Mouse (Mus musculus) c-Kit-positive CD71-positive TER-119-positive erythroid progenitor cells, embryonic 14.5 days (primary cell): Measurements from ENCODE around the gene Gpr146.

Source experiments
- DNase-seq: peaks from one replicate; pipeline ENCODE4 v3.0.0-alpha.2; 2013; ENCODE audit warnings: low spot score

Gene Gpr146

DNA sequence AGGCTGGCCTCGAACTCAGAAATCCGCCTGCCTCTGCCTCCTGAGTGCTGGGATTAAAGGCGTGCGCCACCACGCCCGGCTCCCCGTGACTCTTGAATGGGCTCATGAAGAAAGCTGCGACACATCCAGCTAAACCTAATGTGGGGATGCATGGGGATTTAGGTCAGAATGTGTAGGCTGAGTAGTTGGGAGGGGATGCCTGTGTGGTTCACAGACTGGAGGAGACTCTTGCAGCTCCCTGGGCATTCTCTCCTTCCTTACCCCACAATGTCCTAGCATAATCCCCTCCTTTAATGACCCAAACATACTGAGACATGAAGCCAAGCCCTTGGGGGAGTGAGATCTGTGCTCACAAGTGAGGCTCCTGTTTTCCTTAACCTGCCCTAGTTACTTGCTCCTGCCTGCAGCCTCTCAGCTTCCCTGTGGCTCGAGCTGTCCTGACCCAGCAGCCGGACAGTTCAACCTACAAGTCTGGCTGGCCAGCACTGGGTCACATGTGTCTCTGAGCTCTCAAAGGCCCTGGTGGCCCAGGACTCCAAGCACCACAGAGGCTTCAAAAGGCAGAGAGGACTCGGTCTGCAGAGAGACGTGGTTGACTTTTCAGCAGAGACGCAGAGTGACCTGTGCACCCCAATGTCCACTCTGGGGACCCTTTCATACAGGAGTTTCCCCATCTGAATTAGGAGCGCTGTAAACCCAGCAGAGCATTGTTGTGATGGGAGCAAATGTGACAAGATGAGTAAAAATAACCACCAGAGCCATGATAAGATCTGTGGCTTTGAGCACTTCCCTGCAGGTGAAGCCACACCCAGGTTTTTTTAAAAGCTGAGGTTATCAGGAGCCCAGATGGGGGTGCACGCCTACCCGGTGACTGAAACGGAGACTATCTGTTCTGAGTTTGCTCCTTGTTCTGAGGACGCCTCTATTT, 4.4 kb downstream of the Gpr146 start:
- DNase-seq, result peak; percentile 87

DNA sequence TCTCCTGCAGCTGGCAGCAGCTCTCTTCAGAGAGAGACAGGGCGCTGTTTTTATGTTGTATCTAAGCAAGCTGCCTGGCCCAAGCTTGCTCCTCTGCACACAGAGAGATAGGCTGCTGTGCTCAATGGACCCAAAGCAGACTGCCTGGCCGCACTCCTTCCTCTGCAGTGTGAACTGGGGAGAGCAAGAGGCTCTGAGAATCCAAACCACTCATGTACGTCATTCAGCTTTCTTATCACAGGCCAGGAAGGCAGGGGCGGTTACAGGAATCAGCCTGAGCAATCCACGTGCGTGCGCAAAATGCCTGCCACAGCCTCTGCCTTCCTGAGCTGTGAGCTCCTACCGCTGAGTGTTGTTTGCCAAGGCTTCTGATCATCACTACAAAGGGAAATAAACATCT, 5.3 kb downstream of the Gpr146 start:
- peak; percentile 86 for DNase-seq

DNA sequence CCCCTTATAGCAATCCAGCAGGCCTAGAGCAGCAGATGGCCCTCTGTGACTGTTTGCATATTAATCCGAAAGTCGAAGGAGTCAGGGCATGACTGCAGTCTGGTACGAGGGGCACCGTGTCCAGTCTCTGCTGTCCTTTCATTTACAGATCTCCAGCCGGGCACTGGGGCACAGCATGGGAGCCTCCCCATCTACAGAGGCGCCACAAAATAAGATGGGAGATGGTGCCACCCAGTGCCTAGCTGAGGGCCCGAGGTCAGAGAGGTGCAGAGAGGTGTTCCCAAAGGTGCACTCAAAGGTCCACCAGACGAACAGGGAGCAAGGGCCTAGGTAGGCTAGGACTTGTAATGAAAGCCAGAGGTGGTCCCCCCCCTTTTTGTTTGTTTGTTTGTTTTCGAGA, 5.7 kb downstream of the Gpr146 start:
- DNase-seq, result no peak

DNA sequence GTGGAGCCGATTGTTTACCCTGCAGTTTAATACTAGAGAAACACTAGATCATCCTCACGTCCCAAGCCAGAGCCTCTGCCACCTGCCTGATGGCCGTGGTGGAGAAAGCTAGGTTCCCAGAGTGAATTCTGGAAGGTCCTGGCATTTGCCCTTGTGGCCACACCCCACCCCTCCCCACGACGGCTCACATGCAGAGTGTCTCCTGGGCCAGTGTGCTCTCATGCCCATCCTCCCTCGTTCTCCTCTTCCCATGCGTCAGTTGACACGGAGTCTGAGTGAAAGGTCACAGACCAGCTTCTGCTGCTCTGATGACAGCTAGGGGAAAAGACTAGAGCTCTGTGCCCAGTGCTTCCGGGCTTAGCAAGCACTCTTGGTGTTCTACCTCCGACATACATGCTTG, 7.0 kb downstream of the Gpr146 start:
- no peak for DNase-seq

DNA sequence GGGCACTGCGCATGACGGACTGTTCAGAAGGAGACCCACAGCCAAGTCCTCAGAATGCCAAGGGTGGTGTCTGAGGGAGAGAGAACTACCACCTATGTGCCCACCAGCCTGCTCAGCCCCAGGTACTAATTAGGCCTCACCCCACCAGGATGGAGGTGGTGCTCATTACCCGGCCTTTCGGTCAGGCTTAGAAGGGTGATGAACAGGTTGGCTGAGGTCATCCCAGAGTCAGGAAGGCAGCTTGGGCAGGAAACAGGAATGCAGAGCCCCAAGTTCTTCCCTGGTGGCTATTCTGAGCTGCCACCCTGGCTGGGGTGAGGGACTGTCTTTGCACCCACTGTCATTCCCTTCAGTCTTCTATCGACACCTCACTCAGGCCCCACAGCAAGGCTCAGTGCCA, 8.6 kb downstream of the Gpr146 start:
- no peak for DNase-seq

DNA sequence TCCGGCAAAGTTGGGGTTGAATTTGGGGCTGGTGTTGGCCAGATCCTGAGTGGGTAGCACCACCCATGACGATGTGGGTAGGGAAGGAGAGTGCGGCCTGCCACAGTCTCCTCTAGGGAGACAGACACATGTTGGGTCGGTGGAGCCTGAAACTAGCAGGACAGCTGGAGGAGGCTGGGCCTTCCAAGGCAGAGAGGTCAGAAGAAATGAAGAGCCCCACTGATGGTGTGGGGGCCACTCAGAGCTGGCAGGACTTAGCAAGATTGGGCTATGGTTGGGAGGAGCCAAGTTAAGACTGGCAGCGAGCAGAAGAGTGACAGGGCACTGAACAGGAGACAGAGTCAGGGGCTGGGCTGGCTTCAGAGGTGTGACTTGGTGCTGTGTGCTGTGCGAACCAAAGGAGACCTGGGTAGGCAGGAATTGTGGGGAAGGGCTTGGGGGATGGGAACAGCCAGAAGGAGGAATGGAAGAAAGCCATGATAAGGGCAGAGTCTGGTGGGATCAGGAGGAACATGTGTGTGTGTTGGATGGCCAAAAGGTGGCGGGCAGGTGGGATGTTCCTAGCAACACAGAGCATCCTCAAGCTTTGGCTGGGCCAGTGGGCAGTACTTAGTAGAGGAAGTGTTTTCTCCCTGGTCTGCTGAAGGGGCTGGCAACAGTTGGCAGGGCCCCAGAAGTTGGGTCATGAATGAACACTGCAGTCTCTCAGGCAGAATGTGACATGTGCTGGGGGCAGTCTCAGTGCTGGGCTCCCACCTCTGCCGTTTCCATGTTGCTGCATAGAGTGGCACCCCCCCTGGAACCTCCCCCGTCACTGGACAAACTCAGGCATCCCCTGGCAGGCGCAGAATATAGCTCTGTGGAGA, 10.1 kb downstream of the Gpr146 start:
- DNase-seq, result no peak

DNA sequence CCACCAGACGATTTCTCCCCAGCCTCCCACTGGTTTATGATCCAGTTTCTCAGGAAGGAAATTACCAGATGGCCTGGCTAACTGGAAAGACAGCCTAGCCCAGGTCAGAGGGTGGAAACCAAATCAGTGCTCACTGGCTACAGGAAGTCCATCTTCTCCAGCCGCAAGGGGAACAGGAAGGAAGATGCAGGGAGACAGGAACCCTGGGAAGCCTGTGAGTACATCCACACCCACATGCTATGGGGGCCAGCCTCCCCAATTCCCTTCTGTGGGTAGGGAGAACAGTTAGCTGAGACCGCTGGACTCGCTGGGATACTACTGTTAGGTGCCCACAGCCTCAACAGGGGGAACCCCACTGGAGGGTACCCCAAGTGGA, 10.7 kb downstream of the Gpr146 start:
- DNase-seq, result no peak

DNA sequence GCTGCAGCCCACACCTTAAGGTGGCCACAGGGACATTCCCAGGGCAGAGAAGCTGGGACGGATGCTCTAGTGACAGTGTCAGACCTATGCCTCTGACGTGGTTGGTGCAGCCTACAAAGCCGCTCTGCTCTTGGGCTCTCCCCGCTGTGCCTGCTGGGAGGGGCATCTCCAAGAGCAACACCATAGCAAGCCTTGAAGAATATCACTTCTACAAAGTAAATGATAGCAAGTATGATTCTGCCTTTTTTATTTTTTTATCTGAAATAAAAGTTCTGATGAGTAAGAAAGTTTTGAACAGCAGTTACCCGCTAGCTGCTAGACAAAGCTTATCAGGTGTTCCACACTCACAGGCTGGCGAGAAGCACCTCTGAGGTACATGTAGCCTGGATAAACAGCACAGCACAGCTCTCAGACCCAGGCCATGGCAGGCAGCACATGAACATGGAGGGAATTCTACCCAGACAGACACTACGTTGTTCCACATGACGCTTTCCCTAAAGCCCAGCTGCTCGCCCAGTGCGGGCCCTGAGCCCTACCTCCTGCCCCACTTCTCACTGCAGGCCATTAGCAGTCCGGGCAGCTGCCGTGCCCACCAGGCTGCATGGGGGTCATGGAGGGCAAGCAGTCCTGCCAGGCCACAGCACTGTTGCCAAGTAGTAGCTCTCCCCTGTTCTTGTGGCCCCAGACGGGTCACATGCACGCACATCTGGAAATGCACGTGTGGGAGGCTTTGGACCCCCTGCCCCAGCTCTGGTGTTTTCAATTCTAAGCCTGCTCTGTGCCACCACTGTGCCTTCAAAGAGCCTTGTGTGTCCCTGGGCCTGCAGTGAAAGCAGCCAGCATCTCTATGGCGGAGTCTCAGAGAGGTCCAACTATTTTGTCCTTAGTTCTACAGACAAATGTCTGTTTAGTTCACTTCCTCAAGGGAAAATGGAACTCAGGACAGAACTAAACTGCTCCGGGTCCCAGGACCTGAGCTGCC, 11.5 kb downstream of the Gpr146 start:
- peak; percentile 76 for DNase-seq

DNA sequence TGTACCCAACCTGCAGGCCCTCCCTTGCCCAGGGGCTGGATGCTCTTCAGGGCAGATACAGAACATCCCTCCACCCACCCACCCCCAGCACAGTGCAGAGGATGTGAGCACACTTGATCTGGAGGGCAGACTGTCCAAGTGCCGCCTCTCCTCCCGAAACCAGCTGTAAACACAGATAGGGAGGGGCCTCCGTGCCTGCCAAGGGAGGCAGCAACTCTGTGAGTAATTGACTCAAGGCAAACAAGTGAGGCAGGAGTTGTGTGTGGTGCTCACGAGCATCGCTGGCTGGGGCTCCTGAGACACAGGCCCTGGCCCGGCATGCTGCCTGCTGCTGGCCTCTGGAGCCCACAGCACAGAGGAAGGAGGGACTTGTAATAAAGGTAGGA, 12.2 kb downstream of the Gpr146 start:
- peak; percentile 87 for DNase-seq

DNA sequence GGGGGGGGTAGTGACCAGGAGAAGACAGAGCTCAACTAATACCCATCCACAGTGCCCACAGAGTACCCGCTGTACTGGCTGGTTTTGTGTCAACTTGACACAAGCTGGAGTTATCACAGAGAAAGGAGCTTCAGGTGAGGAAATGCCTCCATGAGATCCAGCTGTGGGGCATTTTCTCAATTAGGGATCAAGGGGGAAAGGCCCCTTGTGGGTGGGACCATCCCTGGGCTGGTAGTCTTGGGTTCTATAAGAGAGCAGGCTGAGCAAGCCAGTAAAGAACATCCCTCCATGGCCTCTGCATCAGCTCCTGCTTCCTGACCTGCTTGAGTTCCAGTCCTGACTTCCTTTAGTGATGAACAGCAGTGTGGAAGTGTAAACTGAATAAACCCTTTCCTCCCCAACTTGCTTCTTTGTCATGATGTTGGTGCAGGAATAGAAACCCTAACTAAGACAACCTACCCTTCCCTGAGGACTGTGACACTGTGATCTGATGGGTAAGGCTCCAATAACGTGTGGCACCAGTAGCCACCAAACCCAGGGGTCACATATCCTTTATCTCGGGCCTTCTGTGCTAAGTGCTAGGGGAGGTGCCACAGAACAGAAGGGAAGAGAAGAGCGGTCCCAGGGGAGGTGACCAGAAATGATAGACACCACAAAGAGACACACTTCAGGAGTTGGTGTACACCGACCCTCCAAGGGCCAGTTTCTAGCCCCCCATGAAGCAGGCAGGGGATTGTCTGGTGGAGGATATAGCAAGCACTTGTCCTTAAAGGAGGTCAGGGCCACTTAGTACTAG, 13.0 kb downstream of the Gpr146 start:
- DNase-seq, result peak; percentile 58

DNA sequence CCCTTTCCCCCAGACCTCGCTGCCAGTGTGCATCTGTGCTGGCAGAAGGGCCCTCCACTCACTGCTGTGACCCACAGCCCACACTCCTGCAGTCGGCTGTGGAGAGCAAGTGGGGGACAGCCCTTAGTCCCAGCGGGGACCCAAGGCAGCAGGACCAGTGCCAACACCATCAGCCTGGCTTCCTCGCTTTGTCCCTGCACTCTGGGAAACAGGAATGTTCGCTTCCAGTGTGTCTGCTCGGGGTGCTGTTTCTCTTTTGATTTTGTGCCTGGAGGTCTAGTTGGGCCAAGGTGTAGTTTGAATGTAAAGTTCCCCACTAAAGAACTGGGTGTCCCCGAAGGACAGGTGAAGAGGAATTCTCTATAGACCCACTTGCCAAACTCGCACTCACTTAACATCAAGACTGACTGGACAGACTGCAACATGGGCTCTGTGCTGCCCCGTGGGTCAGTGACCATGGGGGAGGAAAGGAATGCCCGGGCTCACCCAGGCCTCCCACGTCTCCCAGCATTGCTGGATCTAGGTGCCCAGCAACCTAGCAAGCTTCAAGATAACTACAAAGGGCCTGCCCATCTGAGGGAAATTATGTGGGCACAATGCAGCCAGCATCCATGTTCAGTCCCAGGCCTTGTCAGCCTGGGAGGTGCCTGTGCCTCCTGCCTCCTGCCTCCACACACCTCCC, 14.0 kb downstream of the Gpr146 start:
- no peak for DNase-seq

DNA sequence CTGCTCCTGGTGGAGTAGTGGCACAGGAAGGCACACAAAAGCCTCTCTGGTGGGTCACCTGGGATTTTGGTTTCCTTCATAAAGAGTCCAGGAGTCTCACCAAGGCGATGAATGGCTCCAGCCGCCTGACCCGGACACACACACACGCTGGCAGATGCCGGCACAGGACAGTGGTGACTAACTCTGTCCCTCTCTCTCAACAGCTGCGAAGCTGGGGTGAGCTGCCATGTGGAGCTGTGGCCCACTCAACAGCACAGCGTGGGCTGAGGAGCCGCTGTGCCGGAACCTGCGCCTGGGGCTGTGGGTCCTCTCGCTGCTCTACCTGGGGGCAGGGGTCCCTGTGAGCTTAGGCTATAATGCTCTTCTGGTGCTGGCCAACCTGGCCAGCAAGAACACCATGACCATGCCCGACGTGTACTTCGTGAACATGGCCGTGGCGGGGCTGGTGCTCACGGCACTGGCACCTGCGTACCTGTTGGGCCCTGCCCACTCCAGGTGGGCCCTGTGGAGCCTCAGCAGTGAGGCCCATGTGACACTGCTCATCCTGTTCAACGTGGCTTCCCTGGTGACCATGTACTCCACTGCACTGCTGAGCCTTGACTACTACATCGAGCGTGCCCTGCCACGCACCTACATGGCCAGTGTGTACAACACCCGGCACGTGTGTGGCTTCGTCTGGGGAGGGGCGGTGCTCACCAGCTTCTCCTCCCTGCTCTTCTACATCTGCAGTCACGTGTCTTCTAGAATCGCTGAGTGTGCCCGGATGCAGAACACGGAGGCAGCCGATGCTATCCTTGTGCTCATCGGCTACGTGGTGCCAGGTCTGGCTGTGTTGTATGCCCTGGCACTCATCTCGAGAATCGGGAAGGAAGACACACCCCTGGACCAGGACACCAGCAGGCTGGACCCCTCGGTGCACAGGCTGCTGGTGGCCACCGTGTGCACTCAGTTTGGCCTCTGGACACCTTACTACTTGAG, 15.0 kb downstream of the Gpr146 start:
- no peak for DNase-seq

DNA sequence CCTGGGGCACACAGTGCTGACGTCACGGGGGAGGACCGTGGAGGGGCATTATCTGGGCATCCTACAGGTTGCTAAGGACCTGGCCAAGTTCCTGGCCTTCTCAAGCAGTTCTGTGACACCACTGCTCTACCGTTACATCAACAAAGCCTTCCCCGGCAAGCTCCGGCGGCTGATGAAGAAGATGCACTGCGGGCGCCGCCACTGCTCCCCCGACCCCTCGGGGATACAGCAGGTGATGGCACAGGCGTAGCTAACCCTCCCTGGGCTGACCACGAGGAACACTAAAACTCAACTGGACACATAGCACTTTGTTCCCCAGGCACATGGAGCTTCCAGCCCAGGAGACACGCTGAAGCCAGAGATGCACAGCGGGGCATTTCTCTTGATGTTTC, 15.7 kb downstream of the Gpr146 start:
- DNase-seq, result no peak

DNA sequence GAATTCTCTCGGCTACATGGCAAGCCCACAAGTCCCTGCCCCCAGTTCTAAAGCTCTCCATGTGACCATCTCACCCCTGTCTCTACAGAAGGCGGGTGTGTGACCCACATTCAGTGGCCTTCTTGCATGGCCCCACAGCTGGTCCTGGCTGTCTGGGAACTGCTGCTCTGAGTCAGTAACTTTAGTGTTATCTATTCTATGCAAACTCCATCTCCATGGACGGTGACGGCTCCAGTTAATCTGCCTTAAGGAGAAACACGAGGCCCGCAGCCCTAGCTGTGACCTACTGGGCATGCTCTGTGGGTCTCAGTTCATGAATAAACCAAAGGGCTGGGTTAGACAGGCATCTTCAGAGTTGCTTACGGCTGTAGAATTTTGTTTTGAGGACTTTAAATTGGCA, 16.9 kb downstream of the Gpr146 start:
- peak; percentile 74 for DNase-seq

DNA sequence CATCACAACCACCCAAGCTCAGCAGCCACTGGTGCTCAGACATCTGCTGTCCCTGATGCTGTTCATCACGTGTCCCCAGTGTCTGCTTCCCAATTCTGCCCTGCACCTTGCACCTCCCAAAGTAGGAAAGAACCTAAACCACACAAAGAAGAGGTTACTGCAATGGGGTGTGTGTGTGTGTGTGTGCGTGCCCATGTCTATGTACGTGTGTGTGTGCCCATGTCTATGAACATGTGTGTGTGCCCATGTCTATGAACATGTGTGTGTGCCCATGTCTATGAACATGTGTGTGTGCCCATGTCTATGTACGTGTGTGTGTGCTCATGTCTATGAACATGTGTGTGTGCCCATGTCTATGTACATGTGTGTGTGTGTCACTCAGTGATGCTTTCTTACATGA, 18.0 kb downstream of the Gpr146 start:
- no peak for DNase-seq

DNA sequence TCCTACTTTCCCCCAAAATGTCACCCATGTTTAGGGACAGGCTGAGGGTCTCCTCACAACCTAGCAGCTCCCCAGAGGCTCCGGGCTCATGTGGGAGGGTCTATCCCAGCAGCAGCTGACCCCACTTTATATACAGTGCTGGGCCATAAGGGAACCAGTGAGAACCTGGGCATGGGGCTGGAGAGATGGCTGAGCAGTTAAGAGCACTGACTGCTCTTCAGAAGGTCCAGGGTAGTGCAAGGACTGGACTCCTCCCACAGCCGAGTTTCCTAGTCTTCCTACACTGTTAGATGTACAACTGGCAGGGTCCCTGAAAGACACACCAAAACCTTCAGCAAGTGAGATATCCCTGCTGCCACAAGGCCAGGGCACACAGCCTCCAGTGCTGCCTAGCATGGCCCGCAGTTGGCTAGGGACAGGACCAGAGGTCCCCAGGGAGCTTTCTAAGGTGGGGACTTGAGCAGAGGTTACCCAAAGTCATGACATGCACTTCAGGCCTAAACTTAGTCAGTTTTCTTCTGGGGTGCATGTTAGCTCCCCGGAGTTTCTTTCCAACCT, 19.9 kb downstream of the Gpr146 start:
- no peak for DNase-seq

DNA sequence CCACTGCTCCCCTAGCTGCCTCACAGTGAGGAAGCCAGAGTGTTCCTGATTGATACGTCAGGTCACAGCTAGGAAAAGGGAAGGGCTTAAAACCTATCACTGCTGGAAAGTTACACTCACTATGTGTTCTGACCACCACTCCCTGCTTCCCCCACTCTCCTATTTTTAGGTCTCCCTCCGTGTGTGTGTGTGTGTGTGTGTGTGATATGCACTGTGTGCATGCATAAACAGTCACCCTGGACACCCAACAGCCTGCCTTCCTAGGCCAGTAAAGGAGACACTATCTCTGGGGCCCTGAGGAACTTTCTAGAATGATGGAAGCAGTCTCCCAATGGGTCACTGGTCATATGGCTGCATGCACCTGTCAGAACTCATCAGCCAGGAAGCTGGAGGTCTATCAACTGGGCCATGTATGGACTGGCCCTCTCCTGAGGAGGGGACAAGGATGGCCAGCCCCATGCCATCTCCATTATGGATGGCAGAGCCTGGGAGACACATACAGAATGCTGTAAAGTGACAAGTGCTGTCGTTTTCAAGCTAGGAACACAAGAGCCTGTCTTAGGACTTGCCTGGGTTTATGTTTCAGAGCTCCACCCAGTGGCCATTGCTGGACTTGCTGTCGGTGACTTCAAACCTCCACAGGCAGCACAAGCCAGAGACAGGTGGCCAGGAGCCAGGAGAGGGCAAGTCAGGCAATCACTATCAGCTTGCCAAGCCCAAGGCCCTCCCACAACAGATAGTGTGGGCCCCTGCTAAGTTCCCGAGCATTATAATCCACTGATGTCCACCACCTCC, 20.7 kb downstream of the Gpr146 start:
- DNase-seq, result peak; percentile 90

DNA sequence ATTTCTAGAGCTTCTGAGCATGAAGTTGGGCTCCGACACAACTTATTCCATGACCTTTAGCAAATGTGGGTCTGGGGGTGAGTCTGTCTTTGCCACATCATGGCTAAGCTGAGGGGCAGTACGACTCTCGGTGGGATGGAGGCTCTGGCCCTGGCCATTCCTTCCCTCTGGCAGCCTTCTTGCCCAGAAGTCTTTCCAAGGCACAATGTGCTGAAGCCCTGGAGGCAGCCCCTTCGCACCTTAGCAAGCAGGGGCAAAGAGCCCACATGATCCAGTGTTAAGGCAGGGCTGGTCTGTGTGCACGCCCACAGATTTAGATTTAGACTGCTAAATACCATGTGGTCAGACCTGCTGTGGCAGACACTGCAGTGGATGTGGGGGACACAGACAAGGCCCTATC, 21.3 kb downstream of the Gpr146 start:
- DNase-seq, result no peak
